Mouse (Mus musculus): ENCODE measurements at regions not wholly inside any gene's neighbourhood (a gene's known extent, or its start where the extent isn't known, plus 50 kb on each side); places are given as distances from the start of the nearest gene placed in this dataset.
A peak's percentile ranks its signal among the peaks of the same experiment; 100 is the strongest.

GRCm38 (mm10) chr1:177338466-177339206, 80.6 kb upstream of the Akt3 start:
- 3% methylated on average over 32 of the region's 32 CpGs for WGBS
- Histone ChIP-seq H3K36me3 (replicated peaks; ENCODE audit: control insufficient read depth, insufficient read depth) (no peaks in the 10 kb centered on the region), H3K27me3 (ENCODE audit: control insufficient read depth, insufficient read depth, low read length) (no peaks in the 10 kb centered on the region)

GRCm38 (mm10) chr1:177337756-177338155, 79.8 kb upstream of the Akt3 start:
- H3K4me1 ChIP-seq (replicated peaks; ENCODE audit: control insufficient read depth, insufficient read depth, low read length): peaks cover 12% of the 10 kb centered on the region; the same call in 1 of the 2 replicates
- H3K9me3 ChIP-seq (ENCODE audit: control insufficient read depth, low read length): no peaks in the 10 kb centered on the region
- ATAC-seq (ENCODE audit: low FRiP score): no peak
- no peak overlapping the region for H3K4me2 ChIP-seq (replicated peaks)
- H3K27me3 ChIP-seq (ENCODE audit: control insufficient read depth, insufficient read depth, low read length): no peaks in the 10 kb centered on the region
- H3K27ac ChIP-seq: peak overlapping the region; percentile 71; the same call in 1 of the 2 replicates
- DNase-seq (ENCODE audit: low spot score): no peak
- H3K9ac ChIP-seq: no peak overlapping the region
- no peaks in the 10 kb centered on the region for H3K36me3 ChIP-seq (replicated peaks; ENCODE audit: control insufficient read depth, insufficient read depth)
- no peak overlapping the region for H3K4me3 ChIP-seq (replicated peaks; ENCODE audit: low read length)

More at GRCm38 (mm10) chr1:177338466-177339206, 80.6 kb upstream of the Akt3 start:
- H3K9ac ChIP-seq: peak overlapping the region; percentile 73
- peak overlapping the region; percentile 73 for H3K4me2 ChIP-seq (replicated peaks)
- peaks cover 12% of the 10 kb centered on the region; the same call in 1 of the 2 replicates for H3K4me1 ChIP-seq (replicated peaks; ENCODE audit: control insufficient read depth, insufficient read depth, low read length)
- no peaks in the 10 kb centered on the region for H3K9me3 ChIP-seq (ENCODE audit: control insufficient read depth, low read length)
- H3K27ac ChIP-seq: peak overlapping the region; percentile 71
- H3K4me3 ChIP-seq (replicated peaks; ENCODE audit: low read length): peak overlapping the region; percentile 37
- ATAC-seq (ENCODE audit: low FRiP score) (peak; percentile 94), DNase-seq (ENCODE audit: low spot score) (peak; percentile 70)

GRCm38 (mm10) chr1:177337141-177337540, 79.1 kb upstream of the Akt3 start:
- Histone ChIP-seq H3K9me3 (ENCODE audit: control insufficient read depth, low read length) (no peaks in the 10 kb centered on the region), H3K27ac (no peak overlapping the region), H3K4me3 (replicated peaks; ENCODE audit: low read length) (no peak overlapping the region), H3K4me1 (replicated peaks; ENCODE audit: control insufficient read depth, insufficient read depth, low read length) (peaks cover 12% of the 10 kb centered on the region; the same call in 1 of the 2 replicates), H3K4me2 (replicated peaks) (no peak overlapping the region), H3K9ac (no peak overlapping the region), H3K27me3 (ENCODE audit: control insufficient read depth, insufficient read depth, low read length) (no peaks in the 10 kb centered on the region), H3K36me3 (replicated peaks; ENCODE audit: control insufficient read depth, insufficient read depth) (no peaks in the 10 kb centered on the region)
- DNase-seq (ENCODE audit: low spot score) (no peak), ATAC-seq (ENCODE audit: low FRiP score) (no peak)
- 89% methylated on average over 4 of the region's 4 CpGs for WGBS

- H3K27ac ChIP-seq: no peak overlapping the region
- WGBS: 93% methylated on average over 2 of the region's 2 CpGs
- H3K36me3 ChIP-seq (replicated peaks; ENCODE audit: control insufficient read depth, insufficient read depth): no peaks in the 10 kb centered on the region
- DNase-seq (ENCODE audit: low spot score): no peak
- H3K9me3 ChIP-seq (ENCODE audit: control insufficient read depth, low read length): no peaks in the 10 kb centered on the region
- H3K4me1 ChIP-seq (replicated peaks; ENCODE audit: control insufficient read depth, insufficient read depth, low read length): peaks cover 12% of the 10 kb centered on the region; the same call in 1 of the 2 replicates
- H3K4me2 ChIP-seq (replicated peaks): no peak overlapping the region
- H3K4me3 ChIP-seq (replicated peaks; ENCODE audit: low read length): no peak overlapping the region
- ATAC-seq (ENCODE audit: low FRiP score): no peak
- no peaks in the 10 kb centered on the region for H3K27me3 ChIP-seq (ENCODE audit: control insufficient read depth, insufficient read depth, low read length)
- no peak overlapping the region for H3K9ac ChIP-seq
Observed at GRCm38 (mm10) chr1:177336436-177336835, 78.4 kb upstream of the Akt3 start.

- no peak overlapping the region for H3K9ac ChIP-seq
- H3K4me3 ChIP-seq (replicated peaks; ENCODE audit: low read length): no peak overlapping the region
- H3K36me3 ChIP-seq (replicated peaks; ENCODE audit: control insufficient read depth, insufficient read depth): no peaks in the 10 kb centered on the region
- ATAC-seq (ENCODE audit: low FRiP score): no peak
- no peak for DNase-seq (ENCODE audit: low spot score)
- WGBS: 91% methylated on average over 6 of the region's 6 CpGs
- no peak overlapping the region for H3K4me2 ChIP-seq (replicated peaks)
- peaks cover 12% of the 10 kb centered on the region; the same call in 1 of the 2 replicates for H3K4me1 ChIP-seq (replicated peaks; ENCODE audit: control insufficient read depth, insufficient read depth, low read length)
- no peaks in the 10 kb centered on the region for H3K9me3 ChIP-seq (ENCODE audit: control insufficient read depth, low read length)
- no peak overlapping the region for H3K27ac ChIP-seq
- no peaks in the 10 kb centered on the region for H3K27me3 ChIP-seq (ENCODE audit: control insufficient read depth, insufficient read depth, low read length)
Observed at GRCm38 (mm10) chr1:177335961-177336360, 78.0 kb upstream of the Akt3 start.

- ATAC-seq (ENCODE audit: low FRiP score) (no peak), DNase-seq (ENCODE audit: low spot score) (no peak)
- 43% methylated on average over 4 of the region's 4 CpGs for WGBS
- no peaks in the 10 kb centered on the region for H3K36me3 ChIP-seq (replicated peaks; ENCODE audit: control insufficient read depth, insufficient read depth)
- 0 out of 2 replicates have a peak overlapping the region, but pooled peaks have one; percentile 46 for H3K27ac ChIP-seq
- peak overlapping the region; percentile 71 for H3K9ac ChIP-seq
- peak overlapping the region; percentile 53 for H3K4me3 ChIP-seq (replicated peaks; ENCODE audit: low read length)
- peak overlapping the region; percentile 85 for H3K4me2 ChIP-seq (replicated peaks)
- H3K27me3 ChIP-seq (ENCODE audit: control insufficient read depth, insufficient read depth, low read length): no peaks in the 10 kb centered on the region
- no peaks in the 10 kb centered on the region for H3K9me3 ChIP-seq (ENCODE audit: control insufficient read depth, low read length)
- 0 out of 2 replicates have a peak, but pooled peaks cover 4% of the 10 kb centered on the region for H3K4me1 ChIP-seq (replicated peaks; ENCODE audit: control insufficient read depth, insufficient read depth, low read length)
Observed at GRCm38 (mm10) chr1:177323366-177323765, 65.4 kb upstream of the Akt3 start.

- peak overlapping the region; percentile 71 for H3K9ac ChIP-seq
- no peaks in the 10 kb centered on the region for H3K27me3 ChIP-seq (ENCODE audit: control insufficient read depth, insufficient read depth, low read length)
- H3K9me3 ChIP-seq (ENCODE audit: control insufficient read depth, low read length): no peaks in the 10 kb centered on the region
- peak overlapping the region; percentile 53 for H3K4me3 ChIP-seq (replicated peaks; ENCODE audit: low read length)
- WGBS: under 1% methylated on average over 40 of the region's 40 CpGs
- H3K27ac ChIP-seq: peak overlapping the region; percentile 46; the same call in 1 of the 2 replicates
- H3K4me1 ChIP-seq (replicated peaks; ENCODE audit: control insufficient read depth, insufficient read depth, low read length): 0 out of 2 replicates have a peak, but pooled peaks cover 4% of the 10 kb centered on the region
- no peaks in the 10 kb centered on the region for H3K36me3 ChIP-seq (replicated peaks; ENCODE audit: control insufficient read depth, insufficient read depth)
- H3K4me2 ChIP-seq (replicated peaks): peak overlapping the region; percentile 85
- ATAC-seq (ENCODE audit: low FRiP score) (peak; percentile 86), DNase-seq (ENCODE audit: low spot score) (peak; percentile 43)
Observed at GRCm38 (mm10) chr1:177322745-177323299, 64.8 kb upstream of the Akt3 start.

- DNase-seq (ENCODE audit: low spot score): no peak
- H3K36me3 ChIP-seq (replicated peaks; ENCODE audit: control insufficient read depth, insufficient read depth): no peaks in the 10 kb centered on the region
- no peaks in the 10 kb centered on the region for H3K27me3 ChIP-seq (ENCODE audit: control insufficient read depth, insufficient read depth, low read length)
- peak overlapping the region; percentile 85 for H3K4me2 ChIP-seq (replicated peaks)
- WGBS: 5% methylated on average over 6 of the region's 6 CpGs
- no peak overlapping the region; the same call in 1 of the 2 replicates for H3K27ac ChIP-seq
- 0 out of 2 replicates have a peak, but pooled peaks cover 4% of the 10 kb centered on the region for H3K4me1 ChIP-seq (replicated peaks; ENCODE audit: control insufficient read depth, insufficient read depth, low read length)
- H3K4me3 ChIP-seq (replicated peaks; ENCODE audit: low read length): peak overlapping the region; percentile 53
- no peaks in the 10 kb centered on the region for H3K9me3 ChIP-seq (ENCODE audit: control insufficient read depth, low read length)
- H3K9ac ChIP-seq: peak overlapping the region; percentile 71
- ATAC-seq (ENCODE audit: low FRiP score): peak; percentile 66
Observed at GRCm38 (mm10) chr1:177322307-177322685, 64.3 kb upstream of the Akt3 start.

- Histone ChIP-seq H3K36me3 (replicated peaks; ENCODE audit: control insufficient read depth, insufficient read depth) (no peaks in the 10 kb centered on the region), H3K9ac (no peak overlapping the region), H3K4me3 (replicated peaks; ENCODE audit: low read length) (no peak overlapping the region), H3K4me2 (replicated peaks) (no peak overlapping the region), H3K9me3 (ENCODE audit: control insufficient read depth, low read length) (no peaks in the 10 kb centered on the region), H3K27me3 (ENCODE audit: control insufficient read depth, insufficient read depth, low read length) (no peaks in the 10 kb centered on the region), H3K4me1 (replicated peaks; ENCODE audit: control insufficient read depth, insufficient read depth, low read length) (0 out of 2 replicates have a peak, but pooled peaks cover 4% of the 10 kb centered on the region), H3K27ac (no peak overlapping the region)
- 39% methylated on average over 5 of the region's 5 CpGs for WGBS
- DNase-seq (ENCODE audit: low spot score): no peak
- ATAC-seq (ENCODE audit: low FRiP score): 0 out of 2 replicates have a peak, but pooled peaks have one; percentile 12
Observed at GRCm38 (mm10) chr1:177321655-177322306, 63.8 kb upstream of the Akt3 start.

All from hindbrain, embryonic 14.5 days (tissue).